Mouse (Mus musculus) C2C12 (cell line): Measurements from ENCODE around the gene Il13. TPM values are rescaled to one million over a fixed set of nuclear protein-coding genes. Genes with fewer than 3 reads are reported as not detected.

ENCODE experiments used
- H3K27me3 ChIP-seq: one replicate; pipeline ENCODE4 v1.6.1; 2011; ENCODE audit not compliant: control insufficient read depth, insufficient read depth, insufficient read length
- H3K36me3 ChIP-seq: one replicate; pipeline ENCODE4 v1.6.1; 2011; ENCODE audit not compliant: control insufficient read depth, insufficient read depth
- H3K4me3 ChIP-seq: one replicate; pipeline ENCODE4 v1.5.1; 2011; ENCODE audit warnings: mild to moderate bottlenecking, control low read depth; ENCODE audit not compliant: poor library complexity, insufficient read depth, severe bottlenecking
- H3K79me2 ChIP-seq: one replicate; pipeline ENCODE4 v1.6.1; 2011; ENCODE audit not compliant: control insufficient read depth, insufficient read depth
- H3K79me3 ChIP-seq: one replicate; pipeline ENCODE4 v1.6.1; 2011; ENCODE audit warnings: low read depth, control low read depth
- H3ac ChIP-seq: one replicate; pipeline ENCODE3; 2011; ENCODE audit warnings: low read depth; ENCODE audit not compliant: control insufficient read depth, insufficient read length
- CEBPB ChIP-seq: IDR thresholded peaks from one replicate; pipeline ENCODE4 v1.6.1; 2011; ENCODE audit warnings: low read depth, mild to moderate bottlenecking, control low read depth, moderate library complexity
- CTCF ChIP-seq: IDR thresholded peaks from one replicate; pipeline ENCODE4 v1.5.1; 2011; ENCODE audit not compliant: control insufficient read depth, insufficient read depth, insufficient read length
- FOSL1 ChIP-seq: IDR thresholded peaks from one replicate; pipeline ENCODE4 v1.8.0; 2011; ENCODE audit warnings: mild to moderate bottlenecking, low read length; ENCODE audit not compliant: poor library complexity, insufficient read depth, severe bottlenecking
- MAX ChIP-seq: IDR thresholded peaks from one replicate; pipeline ENCODE4 v1.6.1; 2011; ENCODE audit warnings: mild to moderate bottlenecking, control low read depth
- MYOD1 ChIP-seq: IDR thresholded peaks from one replicate; pipeline ENCODE4 v1.6.1; 2011; ENCODE audit warnings: low read depth; ENCODE audit not compliant: control insufficient read depth, insufficient read length
- MYOG ChIP-seq: IDR thresholded peaks from one replicate; pipeline ENCODE4 v1.6.1; 2011; ENCODE audit not compliant: control insufficient read depth, insufficient read length; ENCODE audit errors: extremely low read depth
- USF1 ChIP-seq: IDR thresholded peaks from one replicate; pipeline ENCODE4 v1.6.1; 2011; ENCODE audit warnings: low read depth, mild to moderate bottlenecking, control low read depth, moderate library complexity
- polyA plus RNA-seq: library from polyadenylated mRNA; unstranded; fragments of >200 nt; fragmentation: generic; extraction: Trizol; gene quantifications from one replicate; pipeline ENCODE4 v1.2.1, GENCODE M21; 2012; ENCODE audit warnings: missing spikeins

The Il13 gene
- polyA plus RNA-seq, 1 experiment, result not detected

DNA sequence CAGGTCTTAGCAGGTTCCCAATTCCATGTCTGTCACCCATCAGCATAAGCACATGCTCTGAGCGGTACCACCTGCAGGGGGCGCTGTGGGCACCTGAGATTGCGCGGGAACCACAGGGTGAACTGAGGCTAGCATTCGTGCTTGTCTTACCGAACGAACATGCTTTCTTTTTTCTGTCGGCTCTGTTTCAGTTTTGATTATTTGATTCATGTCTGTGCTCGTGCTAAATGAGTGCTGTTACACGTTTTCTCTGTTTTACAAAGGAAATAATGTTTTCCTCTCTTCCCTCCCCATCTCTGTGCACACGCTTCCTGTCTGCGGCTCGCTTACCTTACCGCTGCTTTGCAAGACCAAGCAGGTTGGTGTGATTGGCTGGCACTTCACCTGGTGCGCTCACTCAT is 44.1 kb downstream of the Il13 start:
- TF ChIP-seq CTCF, result peak; percentile 63
- TF ChIP-seq MAX, result peak; percentile 84
- TF ChIP-seq MYOG, result no peak
- no peak for TF ChIP-seq FOSL1
- TF ChIP-seq CEBPB, result no peak
- no peak for TF ChIP-seq MYOD1
- no peak for TF ChIP-seq USF1
- H3ac ChIP-seq, result no peak overlapping the region
- no peaks in the 10 kb centered on the region for H3K27me3 ChIP-seq
- no peaks in the 10 kb centered on the region for H3K79me2 ChIP-seq
- no peak overlapping the region for H3K4me3 ChIP-seq
- no peaks in the 10 kb centered on the region for H3K79me3 ChIP-seq
- peaks cover 37% of the 10 kb centered on the region for H3K36me3 ChIP-seq

DNA sequence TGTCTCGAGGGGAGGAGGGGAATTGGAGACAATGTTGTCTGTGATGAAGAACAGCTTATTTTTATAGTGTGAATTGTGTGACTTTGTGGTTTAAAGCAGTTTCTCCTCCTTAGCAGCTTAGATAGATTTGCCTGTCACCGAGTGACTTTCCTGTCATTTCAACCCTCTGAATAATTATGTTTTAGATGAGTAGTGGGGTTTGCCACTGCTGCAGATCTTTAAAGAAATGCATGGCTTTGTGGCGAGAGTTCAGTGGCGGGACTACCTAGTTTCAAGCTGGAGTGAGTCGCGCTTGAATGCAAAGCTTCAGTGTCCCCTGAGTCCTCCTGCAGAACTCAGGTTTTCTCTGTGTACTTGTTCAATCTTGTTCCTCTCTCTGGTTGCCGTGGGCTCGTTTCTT is 46.2 kb downstream of the Il13 start:
- Histone ChIP-seq H3ac (no peak overlapping the region), H3K79me3 (no peaks in the 10 kb centered on the region), H3K27me3 (no peaks in the 10 kb centered on the region), H3K79me2 (no peaks in the 10 kb centered on the region), H3K36me3 (peaks cover 41% of the 10 kb centered on the region), H3K4me3 (no peak overlapping the region)
- TF ChIP-seq CTCF (no peak), MAX (no peak)

DNA sequence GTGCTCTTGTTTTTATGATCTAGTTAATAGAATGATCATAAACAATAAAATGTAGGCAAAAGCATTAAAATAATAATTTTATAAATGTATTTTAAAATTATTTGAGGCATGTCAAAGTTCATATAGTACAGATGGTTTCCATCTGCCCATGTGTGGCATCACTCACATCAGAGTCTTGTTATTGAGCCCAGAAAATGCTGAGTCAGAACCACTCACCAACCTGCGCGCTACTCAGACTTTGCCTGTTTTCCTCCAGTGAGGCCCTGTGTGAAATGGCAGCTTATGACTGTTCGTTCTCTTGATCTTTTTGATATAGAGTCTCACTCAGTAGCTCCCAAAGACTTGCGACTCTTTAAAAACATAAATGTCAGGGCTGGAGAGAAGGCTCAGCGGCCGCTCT is 49.0 kb downstream of the Il13 start:
- no peak overlapping the region for H3K4me3 ChIP-seq
- TF ChIP-seq MYOG, result no peak
- no peaks in the 10 kb centered on the region for H3K79me2 ChIP-seq
- H3K36me3 ChIP-seq, result peaks cover 58% of the 10 kb centered on the region
- H3K79me3 ChIP-seq, result no peaks in the 10 kb centered on the region
- no peaks in the 10 kb centered on the region for H3K27me3 ChIP-seq
- H3ac ChIP-seq, result no peak overlapping the region

DNA sequence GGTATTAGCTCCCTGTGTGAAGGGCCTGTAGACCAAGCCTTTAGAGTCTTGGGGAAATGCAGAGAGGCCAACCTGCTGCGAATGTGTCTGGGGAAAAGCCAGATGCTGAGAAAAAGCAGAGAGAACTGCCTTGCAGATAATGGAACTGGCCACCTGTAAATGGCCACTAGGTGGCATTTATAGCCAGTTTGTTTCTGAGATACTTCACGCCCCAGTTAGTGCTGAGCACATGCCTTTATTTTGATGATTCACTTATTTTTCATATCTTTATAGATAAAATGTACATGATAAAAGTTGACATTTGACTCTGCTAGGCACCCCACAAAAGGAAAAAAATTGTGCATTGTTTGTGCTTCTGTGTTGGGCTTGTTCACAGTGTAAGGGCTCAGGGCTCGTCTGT is 49.7 kb downstream of the Il13 start:
- TF ChIP-seq MYOG, result no peak
- TF ChIP-seq FOSL1, result no peak
- TF ChIP-seq MYOD1, result no peak
- no peak for TF ChIP-seq MAX
- TF ChIP-seq CTCF, result no peak
- TF ChIP-seq USF1, result no peak
- TF ChIP-seq CEBPB, result no peak
- H3K27me3 ChIP-seq, result no peaks in the 10 kb centered on the region
- no peak overlapping the region for H3ac ChIP-seq
- H3K36me3 ChIP-seq, result peaks cover 60% of the 10 kb centered on the region
- no peak overlapping the region for H3K4me3 ChIP-seq
- H3K79me3 ChIP-seq, result no peaks in the 10 kb centered on the region
- no peaks in the 10 kb centered on the region for H3K79me2 ChIP-seq

DNA sequence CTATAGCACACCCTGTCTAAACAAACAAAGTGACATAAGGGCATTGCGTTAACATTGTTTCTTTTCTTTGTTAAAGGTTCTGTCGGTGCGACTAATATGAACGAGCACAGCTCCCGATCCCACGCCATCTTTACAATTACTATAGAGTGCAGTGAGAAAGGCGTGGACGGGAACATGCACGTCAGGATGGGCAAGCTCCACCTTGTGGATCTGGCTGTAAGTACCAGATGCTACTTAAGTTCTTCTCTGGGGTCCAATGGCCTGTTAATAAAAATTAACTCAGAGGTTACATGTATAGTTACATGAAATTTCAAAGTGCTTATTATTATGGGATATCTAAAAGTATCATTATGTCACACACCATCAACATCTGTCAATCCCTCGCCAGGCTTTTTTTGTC is 51.4 kb downstream of the Il13 start:
- H3K27me3 ChIP-seq, result no peaks in the 10 kb centered on the region
- no peaks in the 10 kb centered on the region for H3K79me3 ChIP-seq
- H3K36me3 ChIP-seq, result peaks cover 51% of the 10 kb centered on the region
- H3K79me2 ChIP-seq, result no peaks in the 10 kb centered on the region
- H3K4me3 ChIP-seq, result no peak overlapping the region
- TF ChIP-seq CEBPB (no peak), MYOD1 (no peak), USF1 (no peak), CTCF (no peak), FOSL1 (no peak), MAX (no peak), MYOG (no peak)
- no peak overlapping the region for H3ac ChIP-seq

Other genes with a start within 250 kb of the Il13 start
- gene Leap2, start 211.5 kb downstream of the Il13 start, polyA plus RNA-seq, result not detected
- 664 TPM for gene Uqcrq, start 203.9 kb downstream of the Il13 start, polyA plus RNA-seq
- gene Gdf9, start 203.7 kb downstream of the Il13 start, polyA plus RNA-seq, result 0.70 TPM
- gene Gm10447, start 177.6 kb downstream of the Il13 start, polyA plus RNA-seq, result not detected
- gene Shroom1, start 177.5 kb downstream of the Il13 start, polyA plus RNA-seq, result 0.82 TPM
- gene Gm9837, start 164.2 kb downstream of the Il13 start, polyA plus RNA-seq, result not detected
- not detected for gene Gm9945, start 154.5 kb downstream of the Il13 start, polyA plus RNA-seq
- gene Sowaha, start 154.4 kb downstream of the Il13 start, polyA plus RNA-seq, result not detected
- 32.7 TPM for gene Sept8, start 115.4 kb downstream of the Il13 start, polyA plus RNA-seq
- 7.9 TPM for gene Kif3a, start 67.3 kb downstream of the Il13 start, polyA plus RNA-seq
- gene Il4, start 16.0 kb downstream of the Il13 start, polyA plus RNA-seq, result not detected
- 7.9 TPM for gene Rad50, start 72.6 kb upstream of the Il13 start, polyA plus RNA-seq
- not detected for gene Il5, start 86.1 kb upstream of the Il13 start, polyA plus RNA-seq
- 26.7 TPM for gene Irf1, start 135.3 kb upstream of the Il13 start, polyA plus RNA-seq
- 0.18 TPM for gene Gm17334, start 138.5 kb upstream of the Il13 start, polyA plus RNA-seq
- gene Gm12216, start 224.6 kb upstream of the Il13 start, polyA plus RNA-seq, result 0.49 TPM